Mouse (Mus musculus): Measurements from ENCODE around the gene Ccdc97.

Gene Ccdc97

DNA sequence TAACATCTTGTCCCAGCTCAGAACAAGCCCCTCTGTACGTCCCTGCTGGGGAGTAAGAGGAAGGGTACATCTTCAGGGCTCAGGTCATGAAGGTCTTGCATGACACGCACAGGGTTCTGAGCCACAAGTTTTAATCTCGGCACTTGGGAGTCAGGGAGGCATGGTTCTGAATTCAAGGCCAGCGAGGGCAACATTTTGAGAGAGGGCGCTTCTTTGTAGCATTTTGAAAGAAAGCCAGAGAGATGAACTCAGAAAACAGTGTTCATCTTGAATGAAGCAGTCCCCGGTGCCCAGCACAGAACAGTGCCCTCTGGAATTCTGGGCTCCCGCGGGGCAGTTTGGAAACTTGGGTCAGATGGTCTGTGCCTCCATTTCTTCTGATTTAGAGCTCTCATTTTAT lies 52.5 kb downstream of the Ccdc97 start:
- DNase-seq (ENCODE audit: low spot score) = no peak

Measured in testis, postnatal 10 days (tissue).